Mouse (Mus musculus): Measurements from ENCODE around the gene Cxcr1. TPM values are rescaled to one million over a fixed set of nuclear protein-coding genes. Genes with fewer than 3 reads are reported as not detected.
A peak's percentile ranks its signal among the peaks of the same experiment; 100 is the strongest.

Cxcr1 gene
- not detected for total RNA-seq (2021)

DNA sequence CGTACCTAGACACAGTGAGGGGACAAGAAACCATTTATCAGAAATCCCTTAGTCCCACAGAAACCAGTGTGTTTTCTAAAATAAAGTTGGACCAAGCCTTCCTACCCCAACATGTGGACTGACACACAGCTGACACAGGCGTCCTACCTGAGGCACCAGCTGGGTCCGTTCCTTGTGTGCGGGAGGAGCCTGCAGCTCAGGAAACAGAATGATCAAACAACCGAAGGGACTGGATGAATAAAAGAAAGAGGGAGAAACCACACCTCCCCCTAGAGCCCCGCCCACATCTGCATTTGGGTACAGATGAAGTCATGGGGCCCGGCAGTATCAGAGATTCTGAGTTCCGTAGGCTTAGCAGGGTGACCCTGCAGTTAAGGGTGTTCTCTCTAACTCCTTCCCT, at the start of gene Cxcr1:
TSS of gene Cxcr1 (minus strand) at position 187 of the 400 bp plus-strand sequence.
- intact Hi-C loops (cut with DNase I) = loop anchor here (10.0 kb wide), 1 partner anchor 200 kb away; no protein-coding TSS in a partner anchor
- no peak for DNase-seq

DNA sequence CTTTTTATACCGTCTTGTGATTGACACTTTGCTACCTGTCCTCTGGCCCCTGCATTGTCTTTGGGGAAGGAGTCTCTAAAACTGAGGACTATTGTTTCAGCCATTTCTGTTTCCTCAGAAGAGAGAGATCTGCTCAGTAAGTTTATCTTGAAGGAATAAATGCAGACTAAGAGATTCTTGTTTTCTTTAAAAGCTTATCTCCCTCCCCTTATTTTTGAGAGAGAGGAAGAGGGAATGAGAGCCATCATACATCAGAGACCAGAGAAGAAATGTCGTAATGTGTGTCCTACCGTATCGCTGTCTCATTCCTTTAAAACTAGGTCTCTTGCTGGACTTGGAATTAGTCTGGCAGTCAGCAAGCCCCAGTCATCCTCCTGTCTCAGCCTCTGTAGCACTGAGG, 46.4 kb upstream of the Cxcr1 start:
- no peak for DNase-seq
- intact Hi-C loops (cut with DNase I) = no loop called here

DNA sequence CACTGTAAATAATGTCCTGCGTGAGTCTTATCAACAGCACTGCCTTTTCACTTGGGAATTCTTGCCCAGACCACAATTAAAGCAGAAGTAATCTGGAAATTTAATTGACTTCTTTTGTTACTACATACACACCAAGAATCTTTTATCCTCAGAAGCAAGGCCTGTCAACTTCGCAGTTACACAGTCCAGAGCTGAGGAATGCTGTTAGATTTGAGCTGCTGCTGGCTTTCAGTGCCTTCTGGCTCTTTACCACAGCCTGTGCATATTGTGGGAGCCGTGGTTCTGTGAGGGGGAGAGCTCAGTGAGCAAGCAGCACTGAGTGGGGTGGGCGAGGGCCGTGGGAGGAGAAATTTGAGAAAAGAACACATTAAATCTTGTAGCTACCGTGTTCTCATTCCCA, 45.9 kb upstream of the Cxcr1 start:
- intact Hi-C loops (cut with DNase I) = no loop called here
- peak; percentile 53 to 56 for DNase-seq

DNA sequence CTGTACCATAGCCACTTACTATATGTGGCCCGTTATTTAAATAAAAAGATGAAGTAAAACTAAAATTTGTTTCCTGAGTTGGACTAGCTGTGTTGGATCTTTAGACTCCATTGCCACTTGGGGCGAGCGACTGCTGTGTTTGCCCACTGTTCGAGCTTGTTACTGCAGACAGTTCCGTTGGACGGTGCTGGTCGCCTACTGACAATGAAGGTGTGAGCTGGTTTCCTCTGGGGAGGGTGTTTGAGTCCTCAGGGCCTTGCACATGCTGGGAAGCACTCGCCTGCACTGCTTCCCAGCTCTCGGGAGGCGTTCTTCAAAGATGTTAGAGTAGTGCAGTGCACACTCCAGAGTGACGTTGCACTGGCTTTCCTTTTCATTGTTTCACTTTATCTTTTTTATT, 45.2 kb upstream of the Cxcr1 start:
- DNase-seq = peak in 1 of 2 experiments; percentile 48
- intact Hi-C loops (cut with DNase I) = no loop called here

DNA sequence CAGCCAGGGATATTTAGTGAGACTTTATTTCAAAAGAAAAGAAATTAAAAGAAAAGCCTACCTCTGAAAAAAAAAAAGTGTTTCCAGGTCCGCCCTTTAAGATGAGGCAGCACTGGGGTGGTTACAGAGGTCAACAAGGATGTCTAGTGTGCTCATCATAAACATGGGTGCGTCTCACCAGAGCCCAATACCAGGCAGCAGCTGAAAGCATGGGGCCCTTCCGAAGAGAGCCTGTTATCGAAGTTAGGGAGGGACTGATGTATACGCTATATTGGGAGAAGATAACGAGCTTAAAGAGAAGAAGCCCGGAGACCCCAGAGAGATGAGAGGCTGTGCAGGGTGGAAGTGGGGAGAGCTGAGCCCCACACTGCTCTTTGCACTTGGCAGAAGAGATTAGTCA, 44.7 kb upstream of the Cxcr1 start:
- intact Hi-C loops (cut with DNase I) = no loop called here
- no peak for DNase-seq

DNA sequence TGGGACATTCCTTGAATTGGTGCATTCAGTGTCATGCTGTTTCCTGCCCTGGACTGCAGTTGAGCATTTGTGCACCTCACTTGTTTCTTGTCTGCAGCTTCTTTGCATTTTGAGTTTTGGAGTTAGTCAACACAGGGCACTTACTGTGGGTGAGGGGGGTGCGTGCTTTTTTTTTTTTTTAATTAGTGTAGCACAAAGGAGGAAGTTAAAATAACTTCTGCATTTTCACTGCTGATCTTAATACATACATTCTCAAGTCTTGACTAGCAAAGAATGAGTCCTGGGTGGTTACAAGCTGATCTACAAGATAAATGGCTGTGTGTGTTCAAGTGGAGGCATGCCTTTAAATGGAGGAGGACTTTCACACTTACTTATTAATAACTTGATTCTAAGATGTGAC, 43.7 kb upstream of the Cxcr1 start:
- DNase-seq = no peak
- intact Hi-C loops (cut with DNase I) = no loop called here

DNA sequence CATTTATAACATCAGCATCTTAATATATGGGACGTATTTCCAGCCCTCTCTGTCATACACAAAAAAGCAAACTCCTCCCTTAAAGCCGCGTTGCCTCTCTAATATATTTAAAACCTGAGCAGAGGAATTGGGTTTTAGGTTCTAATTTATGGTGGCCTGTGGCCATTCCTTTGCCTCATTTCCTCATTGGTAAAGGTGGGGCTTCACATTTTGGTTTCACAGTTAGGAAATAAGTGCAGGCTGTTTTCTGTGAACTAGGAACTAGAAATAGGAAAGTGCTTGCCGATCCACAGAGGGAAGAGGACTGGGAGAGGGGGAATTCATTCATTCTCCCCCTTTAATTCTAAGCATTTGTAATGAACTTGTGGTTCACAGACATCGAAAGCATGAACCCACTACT, 43.2 kb upstream of the Cxcr1 start:
- intact Hi-C loops (cut with DNase I) = no loop called here
- no peak for DNase-seq

DNA sequence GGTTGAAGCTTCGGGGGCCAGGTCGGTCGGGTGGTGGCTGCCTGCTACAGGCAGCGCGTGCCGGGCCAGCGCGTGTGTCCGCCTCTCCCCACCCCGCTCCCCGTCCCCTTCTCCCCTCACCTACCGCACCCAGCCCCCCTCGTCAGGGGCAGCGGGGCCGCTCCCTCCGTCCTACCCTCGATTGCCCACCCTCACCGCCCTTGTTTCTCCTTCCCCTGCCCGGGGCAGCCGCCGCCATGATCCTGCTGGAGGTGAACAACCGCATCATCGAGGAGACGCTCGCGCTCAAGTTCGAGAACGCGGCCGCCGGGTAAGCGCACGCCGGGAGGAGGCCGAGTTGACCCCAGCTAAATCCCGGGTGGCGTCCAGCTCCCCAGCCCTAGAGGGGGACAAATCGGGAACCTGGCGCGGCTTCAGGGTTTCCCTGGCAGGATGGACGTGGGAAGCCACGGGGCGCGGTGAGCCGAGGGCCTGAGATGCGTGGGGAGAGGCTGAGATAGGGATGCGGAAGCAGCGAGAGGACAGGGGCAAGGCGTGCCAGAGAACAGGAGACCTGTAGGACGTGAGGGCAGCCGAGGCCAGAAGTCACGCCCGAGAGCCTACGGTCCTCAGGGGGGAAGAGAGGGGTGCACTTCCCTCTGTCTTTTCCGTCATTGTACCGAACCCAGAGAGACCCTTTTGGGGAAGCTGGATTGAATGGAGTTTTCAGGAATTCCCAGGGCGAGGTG, 42.3 kb upstream of the Cxcr1 start:
- intact Hi-C loops (cut with DNase I) = loop anchor here (1.0 kb wide), 2 partner anchors 12 to 48 kb away; partner anchors contain the start of genes Aamp and Pnkd
- peak; percentile 53 to 68 for DNase-seq

DNA sequence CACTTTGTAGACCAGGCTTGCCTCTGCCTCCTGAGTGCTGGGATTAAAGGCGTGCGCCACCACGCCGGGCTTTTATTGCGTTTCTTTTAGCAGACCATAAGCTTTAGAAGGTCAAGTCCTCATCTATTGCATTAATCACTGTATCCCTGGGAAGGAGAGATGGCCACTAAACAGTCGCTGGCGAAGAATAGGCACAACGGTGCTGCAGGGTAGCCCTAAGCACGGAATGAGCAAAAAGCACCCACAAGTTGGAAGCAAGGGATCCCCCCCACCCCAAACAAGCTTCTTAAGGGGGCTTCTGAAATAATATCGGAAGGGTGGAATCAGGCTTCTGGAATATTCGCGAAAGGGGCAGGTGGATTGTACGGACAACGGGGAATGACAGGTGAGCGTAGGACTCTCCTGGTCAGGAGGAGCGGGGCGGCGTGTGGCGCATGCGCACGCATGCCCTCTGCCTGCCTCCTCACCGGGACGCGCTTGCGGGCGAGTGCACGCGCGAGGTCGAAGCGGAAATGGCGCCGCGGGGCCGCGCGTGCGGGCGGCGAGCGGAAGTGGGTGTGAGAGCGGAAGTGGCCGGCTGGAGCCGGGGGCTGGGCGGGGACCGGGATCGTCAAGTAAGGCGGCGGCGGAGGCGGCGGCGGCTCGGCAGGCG, 41.6 kb upstream of the Cxcr1 start, which contains the start of gene Arpc2:
TSS of gene Arpc2 (plus strand) at position 147 of the 652 bp plus-strand sequence.
- DNase-seq = peak; percentile 98
- intact Hi-C loops (cut with DNase I) = loop anchor here (1.0 kb wide), 2 partner anchors 12 to 48 kb away; partner anchors contain the start of genes Aamp and Pnkd

DNA sequence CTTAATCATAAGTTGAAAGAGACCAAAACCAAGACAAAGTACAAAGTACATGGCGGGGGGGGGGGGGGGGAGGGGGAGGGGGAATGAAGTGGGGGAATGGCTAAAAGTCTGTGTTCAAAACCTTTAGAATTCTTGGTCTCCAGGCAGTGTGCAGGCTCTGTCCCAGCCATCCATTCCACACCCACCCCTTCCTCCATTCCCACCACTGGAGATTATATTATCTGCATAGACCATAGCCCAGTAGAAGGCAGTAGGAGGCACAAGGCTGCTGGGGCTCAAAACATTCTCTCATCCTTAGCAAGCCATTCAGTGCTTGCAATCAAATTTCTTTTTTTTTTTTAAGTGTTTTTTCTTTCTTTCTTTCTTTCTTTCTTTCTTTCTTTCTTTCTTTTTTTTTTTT, 36.6 kb upstream of the Cxcr1 start:
- no peak for DNase-seq
- intact Hi-C loops (cut with DNase I) = no loop called here

DNA sequence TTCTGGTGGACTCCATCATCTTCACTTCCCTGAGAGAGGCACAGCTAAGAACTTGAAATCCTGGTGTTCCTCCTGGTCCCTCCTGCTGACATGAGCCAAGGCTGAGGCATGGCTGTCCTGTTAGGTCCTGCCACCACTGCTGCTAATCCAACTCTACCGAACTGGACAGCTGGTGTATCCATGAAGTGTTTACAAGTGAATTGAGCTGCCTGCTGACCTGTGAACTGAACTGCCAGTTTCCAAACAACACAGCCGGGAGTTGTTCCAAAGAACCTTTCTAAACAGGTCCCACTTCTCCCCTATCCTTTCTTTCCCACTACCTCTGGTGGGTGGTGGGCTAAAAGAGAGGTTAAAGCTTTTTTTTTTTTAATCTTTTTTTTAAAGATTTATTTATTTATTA, 35.5 kb upstream of the Cxcr1 start:
- intact Hi-C loops (cut with DNase I) = no loop called here
- DNase-seq = no peak

DNA sequence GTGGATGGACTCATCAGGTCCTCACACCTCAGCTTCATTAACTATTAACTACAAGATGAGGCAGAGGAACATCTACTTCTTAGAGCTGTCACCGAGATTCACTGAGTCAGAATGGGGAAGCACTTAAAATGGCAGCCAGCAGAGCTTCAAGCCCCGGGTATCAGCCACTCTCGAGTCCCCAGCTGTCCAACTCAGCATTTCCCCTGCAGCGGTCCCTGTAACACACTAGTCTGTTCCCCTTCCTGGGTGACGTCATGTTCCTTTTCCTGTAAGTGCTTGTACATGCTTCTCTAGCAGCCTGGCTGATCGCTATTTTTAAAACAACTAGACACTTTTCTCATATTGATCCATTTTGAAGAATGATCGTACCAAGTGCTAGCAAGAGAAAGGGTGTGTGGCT, 32.9 kb upstream of the Cxcr1 start:
- intact Hi-C loops (cut with DNase I) = no loop called here
- peak; percentile 63 to 68 for DNase-seq

DNA sequence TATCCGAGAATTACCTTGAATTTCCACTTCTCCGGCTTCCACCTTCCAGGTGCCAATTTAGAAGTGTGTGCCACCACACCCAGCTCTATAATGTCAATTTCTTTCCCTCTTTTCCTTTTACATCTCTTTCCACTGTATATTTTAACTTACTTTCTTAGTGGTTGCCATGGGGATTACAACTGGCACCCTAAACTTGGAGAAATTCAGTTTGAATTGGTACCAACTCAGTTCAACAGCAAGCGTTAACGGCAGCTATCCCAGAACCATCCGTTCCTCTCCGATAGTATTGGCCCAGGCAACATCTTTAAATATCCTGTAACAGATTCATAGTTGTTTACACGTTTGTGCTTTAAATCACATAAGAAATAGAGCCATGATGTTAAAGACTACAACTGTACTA, 25.5 kb upstream of the Cxcr1 start:
- no peak for DNase-seq
- intact Hi-C loops (cut with DNase I) = no loop called here

DNA sequence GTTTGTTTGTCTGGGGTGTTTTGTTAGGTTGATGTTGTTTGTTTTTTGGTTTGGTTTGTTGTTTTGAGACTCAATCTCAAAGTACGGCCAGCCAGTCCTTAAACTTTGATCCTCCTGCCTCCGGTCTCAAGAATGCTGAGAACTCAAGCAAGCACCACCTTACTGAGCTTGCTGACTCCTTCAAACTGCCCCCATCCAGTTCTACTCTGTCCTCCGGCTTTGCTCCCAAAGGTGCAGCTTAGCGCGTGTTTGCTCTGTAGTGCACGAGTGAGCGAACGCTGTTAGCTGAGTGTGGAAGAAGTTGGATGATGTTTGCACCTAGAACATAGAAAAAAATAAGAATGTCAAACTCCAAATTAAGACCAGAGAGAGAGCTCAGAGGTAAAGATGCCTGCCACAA, 14.5 kb upstream of the Cxcr1 start:
- intact Hi-C loops (cut with DNase I) = no loop called here
- DNase-seq = no peak

DNA sequence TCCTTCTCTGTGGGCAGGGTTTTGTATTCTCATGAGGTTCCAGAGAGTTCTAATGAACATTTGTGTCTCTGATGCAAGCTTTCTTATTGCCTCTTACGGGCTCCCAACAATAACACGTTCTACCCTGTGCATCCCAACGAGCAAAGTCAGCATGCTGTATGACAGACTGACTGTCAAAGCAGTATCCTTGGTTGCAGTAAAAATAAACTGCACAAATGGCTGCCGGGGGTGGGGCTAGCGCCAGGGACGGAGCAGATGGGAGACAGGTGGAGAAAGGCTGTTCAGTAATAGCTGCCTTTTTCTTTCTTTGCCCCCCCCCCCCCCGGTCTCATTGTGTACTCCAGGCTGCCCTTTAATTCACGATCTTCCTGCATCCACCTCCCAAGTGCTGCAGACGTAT, 13.5 kb upstream of the Cxcr1 start:
- intact Hi-C loops (cut with DNase I) = no loop called here
- DNase-seq = peak in 1 of 2 experiments; percentile 17

DNA sequence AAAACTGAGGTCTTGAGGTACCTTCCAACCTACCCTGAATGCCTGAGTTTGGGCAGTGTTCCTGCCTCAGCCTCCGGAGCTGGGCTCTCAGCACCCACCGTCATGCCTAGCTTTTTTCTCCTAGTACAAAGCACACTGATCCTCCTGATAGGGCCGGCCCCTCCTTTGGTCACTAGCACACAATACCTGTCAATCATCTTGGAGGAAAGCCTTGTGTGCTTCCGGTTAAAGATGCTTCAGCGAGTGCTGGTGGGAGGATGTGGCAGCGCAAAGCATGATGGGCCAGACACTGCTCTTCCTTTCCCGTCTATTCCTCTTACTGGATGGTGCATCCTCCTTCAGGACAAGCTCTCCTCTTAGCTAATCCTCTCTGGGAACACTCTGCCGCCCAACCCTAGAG, 12.2 kb upstream of the Cxcr1 start:
- no peak for DNase-seq
- intact Hi-C loops (cut with DNase I) = no loop called here

DNA sequence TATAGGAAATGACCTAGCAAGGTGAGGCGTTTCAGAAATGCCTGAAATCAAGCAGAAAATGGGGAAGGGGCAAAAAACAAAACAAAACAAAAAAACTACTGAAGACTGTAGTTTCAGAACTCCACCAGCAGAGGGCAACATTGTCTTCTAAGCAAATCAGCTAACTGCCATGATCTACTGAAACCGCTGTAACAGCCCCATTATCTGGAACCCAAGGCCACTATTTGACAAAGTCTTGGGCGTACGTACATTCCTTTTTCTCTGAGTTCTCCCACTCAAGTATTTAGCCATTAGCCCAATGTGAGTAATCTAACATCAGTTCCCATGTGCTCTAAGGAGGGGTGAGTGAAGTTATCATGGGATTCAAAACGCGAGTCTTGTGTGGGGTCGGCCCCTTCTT, 11.4 kb upstream of the Cxcr1 start:
- peak; percentile 32 to 61 for DNase-seq
- intact Hi-C loops (cut with DNase I) = loop anchor here (1.0 to 2.0 kb wide), 3 partner anchors 79 to 246 kb away; partner anchors contain the start of genes Aamp, Catip and Pnkd

DNA sequence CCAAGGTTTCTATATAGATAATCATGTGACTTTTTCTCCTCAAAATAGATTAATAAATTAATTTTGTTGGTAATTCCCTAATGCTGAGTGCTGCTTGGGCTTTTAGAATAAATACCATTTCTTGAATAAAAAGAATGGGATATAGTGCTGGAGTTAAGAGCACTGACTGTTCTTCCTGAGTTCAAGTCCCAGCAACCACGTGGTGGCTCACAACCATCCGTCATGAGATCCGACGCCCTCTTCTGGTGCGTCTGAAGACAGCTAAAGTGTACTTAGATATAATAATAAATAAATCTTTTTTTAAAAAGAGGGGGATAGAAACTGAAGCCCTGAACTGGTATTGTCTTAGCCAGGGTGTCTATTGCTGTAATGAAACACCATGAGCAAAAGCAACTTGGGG, 9.0 kb upstream of the Cxcr1 start:
- DNase-seq = no peak
- intact Hi-C loops (cut with DNase I) = no loop called here

DNA sequence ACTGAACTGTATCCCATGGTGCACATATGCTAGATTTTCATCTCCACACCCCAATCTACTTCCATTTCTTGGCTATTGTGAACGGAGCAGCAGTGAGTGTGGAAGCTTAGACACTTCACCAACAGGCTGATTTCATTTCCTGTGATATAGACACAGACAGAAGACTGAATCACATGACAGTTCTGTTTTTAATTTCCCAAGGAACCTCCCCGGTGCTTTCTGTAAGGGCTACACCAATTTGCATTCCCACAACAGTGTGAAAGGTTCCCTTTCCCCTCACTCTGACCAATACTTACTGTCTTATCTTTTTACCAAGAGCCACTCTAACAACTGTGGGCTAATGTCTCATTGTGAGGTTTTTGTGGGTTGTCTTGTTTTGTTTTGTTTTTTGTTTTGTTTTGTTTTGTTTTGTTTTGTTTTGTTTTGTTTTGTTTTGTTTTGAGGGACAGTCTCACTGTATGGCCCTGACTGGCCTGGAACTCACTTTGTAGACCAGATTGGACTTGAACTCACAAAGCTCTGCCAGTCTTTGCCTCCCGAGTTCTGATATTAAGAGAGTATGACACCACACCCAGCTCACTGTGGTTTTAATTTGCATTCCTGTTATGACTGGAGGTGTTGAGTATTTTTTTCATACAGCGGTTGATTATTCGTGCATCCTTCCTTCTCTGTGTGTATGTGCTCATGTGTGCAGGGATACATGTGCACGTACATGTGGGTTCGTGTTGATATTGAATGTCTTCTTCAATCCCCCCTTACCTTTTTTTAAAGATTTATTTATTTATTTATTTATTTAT, 6.8 kb upstream of the Cxcr1 start:
- intact Hi-C loops (cut with DNase I) = no loop called here
- DNase-seq = no peak

DNA sequence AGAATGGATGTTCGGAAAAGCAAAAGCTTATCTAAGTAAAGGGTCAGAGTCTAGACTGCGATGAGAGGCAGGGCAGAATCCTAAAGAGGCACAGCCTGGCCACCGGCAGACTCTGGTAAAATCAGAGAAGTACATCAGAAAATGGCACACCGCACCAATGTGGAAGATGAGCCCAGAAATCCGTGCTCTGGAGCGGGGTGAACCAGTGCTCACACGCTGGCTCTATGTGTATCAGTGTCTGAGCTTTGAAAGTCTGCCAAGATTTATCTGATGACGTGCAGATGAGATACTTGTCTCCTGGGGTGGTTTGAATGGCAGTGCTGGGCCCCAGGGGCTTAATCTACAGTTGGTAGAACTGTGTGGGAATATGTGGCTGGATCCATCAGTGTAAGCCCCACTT, 4.6 kb upstream of the Cxcr1 start:
- intact Hi-C loops (cut with DNase I) = loop anchor here (10.0 kb wide), 1 partner anchor 204 kb away; no protein-coding TSS in a partner anchor
- no peak for DNase-seq

All from heart, postnatal 10 days (tissue).